ENCODE assay signal across 8 mouse cellular contexts in genomic region chr19:53185486-53186134, GRCm38 (mm10). TPM values are rescaled to one million over a fixed set of nuclear protein-coding genes. Genes with fewer than 3 reads are reported as not detected.
DNase-seq lines count a peak whose midpoint lies in the region; ATAC-seq and TF ChIP-seq lines count a peak whose summit lies in the region.

No protein-coding gene starts in this region.

- no peak overlapping the region for H3K9ac ChIP-seq in heart, adult 2 months (ENCODE audit: low read depth, low read length)
- peak overlapping the region; percentile 52 for H3K9ac ChIP-seq in heart, embryonic 12.5 days
- no peak overlapping the region for H3K9ac ChIP-seq in midbrain, embryonic 16.5 days (ENCODE audit: low read depth, low read length)

- intact Hi-C loops in heart, adult 2 months (cut with DNase I) = no loop called here
- intact Hi-C loops in heart, postnatal 10 days (cut with DNase I) = no loop called here

- no peak for TF ChIP-seq POLR2A in heart, adult 2 months (IDR thresholded peaks at IDR 0.05; ENCODE audit: insufficient read depth, low read depth, low read length)

- 36% methylated on average over 8 of the region's 8 CpGs for WGBS in heart, adult 2 months
- 26% methylated on average over 8 of the region's 8 CpGs for WGBS in heart, embryonic 12.5 days
- 72% methylated on average over 8 of the region's 8 CpGs for WGBS in midbrain, embryonic 16.5 days

- peak overlapping the region; percentile 15; the same call in 1 of the 2 replicates for H3K27ac ChIP-seq in heart, adult 2 months
- H3K27ac ChIP-seq in heart, embryonic 12.5 days (ENCODE audit: poor library complexity, severe bottlenecking) = peak overlapping the region; percentile 81
- no peak overlapping the region for H3K27ac ChIP-seq in midbrain, embryonic 16.5 days (ENCODE audit: low read length)

- H3K4me2 ChIP-seq in heart, embryonic 12.5 days = peak overlapping the region; percentile 41
- no peak overlapping the region for H3K4me2 ChIP-seq in midbrain, embryonic 16.5 days (ENCODE audit: low read length)

- TF ChIP-seq CTCF in heart, adult 2 months (IDR thresholded peaks at IDR 0.05) = no peak

- 0 out of 2 replicates have a peak, but pooled peaks cover 3% of the 10 kb centered on the region for H3K9me3 ChIP-seq in heart, embryonic 12.5 days (replicated peaks)
- no peaks in the 10 kb centered on the region for H3K9me3 ChIP-seq in midbrain, embryonic 16.5 days (replicated peaks; ENCODE audit: control insufficient read depth, low read length, poor library complexity, severe bottlenecking)

- H3K4me3 ChIP-seq in heart, adult 2 months = no peak overlapping the region
- no peak overlapping the region for H3K4me3 ChIP-seq in heart, embryonic 12.5 days
- no peak overlapping the region for H3K4me3 ChIP-seq in midbrain, embryonic 16.5 days (ENCODE audit: low read depth, low read length)

- no peaks in the 10 kb centered on the region for H3K27me3 ChIP-seq in heart, adult 2 months (ENCODE audit: control insufficient read depth, insufficient read depth, low read length)
- H3K27me3 ChIP-seq in heart, embryonic 12.5 days (replicated peaks) = no peaks in the 10 kb centered on the region
- no peaks in the 10 kb centered on the region for H3K27me3 ChIP-seq in midbrain, embryonic 16.5 days (ENCODE audit: control insufficient read depth, insufficient read depth, low read depth, low read length)

- peak; percentile 89 for ATAC-seq in heart, embryonic 12.5 days (ENCODE audit: insufficient number of reproducible peaks, low FRiP score)
- no peak for ATAC-seq in midbrain, embryonic 16.5 days

- peak; percentile 46 to 74 for DNase-seq in heart, adult 2 months
- DNase-seq in heart, postnatal 10 days = no peak
- peak; percentile 58 for DNase-seq in lung, postnatal 14 days
- DNase-seq in thymus, postnatal 10 days (ENCODE audit: low spot score in 2 of 2) = peak; percentile 44 to 57
- DNase-seq in kidney, postnatal 4 days = no peak
- DNase-seq in layer of hippocampus, postnatal 25 days (ENCODE audit: extremely low spot score in 1 of 2, low spot score in 1 of 2) = no peak

- peaks cover 22% of the 10 kb centered on the region for H3K36me3 ChIP-seq in heart, adult 2 months (ENCODE audit: control insufficient read depth, insufficient read depth, low read length)
- H3K36me3 ChIP-seq in heart, embryonic 12.5 days = peaks cover 12% of the 10 kb centered on the region
- H3K36me3 ChIP-seq in midbrain, embryonic 16.5 days (ENCODE audit: control insufficient read depth, insufficient read depth, low read length) = no peaks in the 10 kb centered on the region

- H3K79me2 ChIP-seq in heart, adult 2 months (replicated peaks; ENCODE audit: control insufficient read depth, insufficient read depth, low read length) = peaks cover 2% of the 10 kb centered on the region

- no peak for TF ChIP-seq EP300 in heart, adult 2 months (IDR thresholded peaks at IDR 0.05; ENCODE audit: insufficient read depth, low read depth, low read length)

- H3K4me1 ChIP-seq in heart, adult 2 months (ENCODE audit: control insufficient read depth, insufficient read depth, low read length) = peaks cover 32% of the 10 kb centered on the region
- peaks cover 83% of the 10 kb centered on the region for H3K4me1 ChIP-seq in heart, embryonic 12.5 days (replicated peaks)
- peaks cover 11% of the 10 kb centered on the region for H3K4me1 ChIP-seq in midbrain, embryonic 16.5 days (ENCODE audit: control insufficient read depth, insufficient read depth, low read length)

RNA-seq across cellular contexts. Expression of gene Add3, which starts 45.4 kb away (rescaled TPM):
- 10 to 100 TPM; 38.9 to 50.5 TPM for total RNA-seq in heart, adult 2 months (2021)
- 25.2 and 44.5 TPM in 2 replicates for polyA plus RNA-seq in heart, adult 2 months (2012; rRNA removed)
- 10 to 100 TPM; 79.2 to 83.7 TPM for total RNA-seq in heart, postnatal 10 days (2021)
- polyA plus RNA-seq in heart, embryonic 12.5 days (2016; fragmentation: Nextera tagmentation; extraction: Ambion mirVana) = 154 and 157 TPM in 2 replicates
- polyA plus RNA-seq in midbrain, embryonic 16.5 days (2015; fragmentation: Nextera tagmentation; extraction: Ambion mirVana) = 31.9 and 35.7 TPM in 2 replicates
- total RNA-seq in layer of hippocampus, postnatal 25 days (2021) = 100 to 1,000 TPM; 115 to 125 TPM

Comparison
In these comparisons a context has a peak if more than half of its experiments do, and no peak if none do; other contexts are left out.
1. DNase-seq: peak in heart, adult 2 months (2 of 2), lung, postnatal 14 days (single experiment) and thymus, postnatal 10 days (2 of 2); none in heart, postnatal 10 days (0 of 2), kidney, postnatal 4 days (0 of 2) and layer of hippocampus, postnatal 25 days (0 of 2).